Mouse (Mus musculus): ENCODE measurements around the gene Fbll1. TPM values are rescaled to one million over a fixed set of nuclear protein-coding genes. Genes with fewer than 3 reads are reported as not detected.

The Fbll1 gene
- polyA plus RNA-seq (2015; fragmentation: Nextera tagmentation; extraction: Ambion mirVana), result not detected in 2 replicates

GRCm38 (mm10) chr11:35798874-35799273 lies at the start of gene Fbll1:
TSS of gene Fbll1 (minus strand) at chr11:35798884.

GRCm38 (mm10) chr11:35834022-35834760 lies 35.5 kb upstream of the Fbll1 start, which contains the start of gene Rars:
TSS of gene Rars (minus strand) at chr11:35834506.

GRCm38 (mm10) chr11:35769188-35769745 lies 29.4 kb downstream of the Fbll1 start, which contains the start of gene Pank3:
TSS of gene Pank3 (plus strand) at chr11:35769484.

MicroRNA genes within 50 kb of the gene (microRNA counts, 519-probe panel; counts per million panel counts)
- microRNA mmu-miR-103, result 4,650 counts per million, percentile 85 among the panel's probes with 10 or more counts

Small RNAs within 50 kb of the gene (microRNA-seq; reads per million reads assigned to microRNA genes)
- 1.2 to 2.1 reads per million in 2 experiments for gene Mir103-1

Other genes with a start within 250 kb of the Fbll1 start
- 9.7 and 15.2 TPM in 2 replicates for gene Pank3, start 29.4 kb downstream of the Fbll1 start, polyA plus RNA-seq (2015; fragmentation: Nextera tagmentation; extraction: Ambion mirVana)
- gene Rars, start 35.6 kb upstream of the Fbll1 start, polyA plus RNA-seq (2015; fragmentation: Nextera tagmentation; extraction: Ambion mirVana), result 46.3 and 52.2 TPM in 2 replicates
- 0.26 and 0.35 TPM in 2 replicates for gene Wwc1, start 181.6 kb upstream of the Fbll1 start, polyA plus RNA-seq (2015; fragmentation: Nextera tagmentation; extraction: Ambion mirVana)

Data from skeletal muscle tissue, postnatal 0 days (tissue).